ENCODE assay signal across 15 mouse cellular contexts in genomic region chr10:17681386-17681785, GRCm38 (mm10).
"Had no signal": no experiment of that assay in that cellular context is flagged by ENCODE, and none has a peak within 500 bp of the region (broad histone marks: within the 10 kb centered on the region; RNA-seq: fewer than 3 reads in every experiment).

No protein-coding gene starts in this region.

- DNase-seq: lung, adult 2 months; lung, postnatal 10 days; lung, postnatal 36 days; right cerebral cortex, postnatal 14 days; thymus, adult 2 months; thymus, postnatal 25 days; thymus, postnatal 4 days had no signal

- H3K9me3 ChIP-seq: lung, embryonic 15.5 days; megakaryocyte, embryonic 14.5 days; midbrain, embryonic 13.5 days; midbrain, embryonic 15.5 days; neural tube, embryonic 12.5 days; stomach, embryonic 15.5 days had no signal

- H3K4me2 ChIP-seq: lung, embryonic 15.5 days; midbrain, embryonic 11.5 days; midbrain, embryonic 13.5 days; midbrain, embryonic 15.5 days; neural tube, embryonic 12.5 days; stomach, embryonic 15.5 days had no signal

- H3K4me3 ChIP-seq: lung, embryonic 15.5 days; megakaryocyte, embryonic 14.5 days; midbrain, embryonic 13.5 days; midbrain, embryonic 15.5 days; neural tube, embryonic 12.5 days; stomach, embryonic 15.5 days had no signal

- H3K4me1 ChIP-seq: lung, embryonic 15.5 days; midbrain, embryonic 13.5 days; midbrain, embryonic 15.5 days; neural tube, embryonic 12.5 days; stomach, embryonic 15.5 days had no signal

- H3K27me3 ChIP-seq: lung, embryonic 15.5 days; megakaryocyte, embryonic 14.5 days; midbrain, embryonic 13.5 days; midbrain, embryonic 15.5 days; neural tube, embryonic 12.5 days; stomach, embryonic 15.5 days had no signal

- ATAC-seq: midbrain, embryonic 13.5 days; midbrain, embryonic 15.5 days had no signal

- H3K36me3 ChIP-seq: lung, embryonic 15.5 days; midbrain, embryonic 13.5 days; midbrain, embryonic 15.5 days; neural tube, embryonic 12.5 days; stomach, embryonic 15.5 days had no signal

- H3K9ac ChIP-seq: lung, embryonic 15.5 days; midbrain, embryonic 13.5 days; midbrain, embryonic 15.5 days; neural tube, embryonic 12.5 days; stomach, embryonic 15.5 days had no signal

- H3K27ac ChIP-seq: lung, embryonic 15.5 days; macrophage; midbrain, embryonic 13.5 days; midbrain, embryonic 15.5 days; neural tube, embryonic 12.5 days; stomach, embryonic 15.5 days had no signal
